Mouse (Mus musculus) left cerebral cortex, adult 9 months (tissue): ENCODE measurements around the gene Tbc1d22a.

Source experiments
- DNase-seq, 2 experiments: peaks; one replicate each; pipeline ENCODE4 v3.0.0; 2022; ENCODE audit warnings: low spot score in 2 of 2

Tbc1d22a gene

GRCm38 (mm10) chr15:86444271-86444670 is 230.0 kb downstream of the Tbc1d22a start:
- no peak for DNase-seq

GRCm38 (mm10) chr15:86446064-86446463 is 231.8 kb downstream of the Tbc1d22a start:
- no peak for DNase-seq

- no peak for DNase-seq
These were observed 233.0 kb downstream of the Tbc1d22a start for GRCm38 (mm10) chr15:86447251-86447650.

DNA sequence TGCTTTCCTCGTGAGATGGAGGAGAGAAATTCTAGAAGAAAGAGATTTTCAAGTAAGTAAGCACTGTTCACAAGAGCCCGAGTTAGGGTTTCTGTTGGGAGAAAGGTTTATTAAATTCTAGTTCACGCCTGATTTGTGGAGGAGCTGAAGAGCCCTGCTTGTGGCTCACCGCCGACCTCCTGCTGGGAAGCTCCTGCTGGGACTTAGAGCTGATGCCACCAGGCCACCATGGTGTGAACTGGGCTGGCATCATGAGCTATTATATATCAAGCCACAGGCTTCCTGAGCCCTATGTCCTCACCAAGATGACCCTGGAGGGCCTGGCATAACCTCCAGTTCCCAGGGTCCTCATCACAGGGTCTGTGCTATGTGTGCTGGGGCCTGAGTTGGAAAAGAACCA is 235.0 kb downstream of the Tbc1d22a start:
- no peak for DNase-seq

- DNase-seq = no peak
These were observed 235.5 kb downstream of the Tbc1d22a start for GRCm38 (mm10) chr15:86449794-86450193.

DNA sequence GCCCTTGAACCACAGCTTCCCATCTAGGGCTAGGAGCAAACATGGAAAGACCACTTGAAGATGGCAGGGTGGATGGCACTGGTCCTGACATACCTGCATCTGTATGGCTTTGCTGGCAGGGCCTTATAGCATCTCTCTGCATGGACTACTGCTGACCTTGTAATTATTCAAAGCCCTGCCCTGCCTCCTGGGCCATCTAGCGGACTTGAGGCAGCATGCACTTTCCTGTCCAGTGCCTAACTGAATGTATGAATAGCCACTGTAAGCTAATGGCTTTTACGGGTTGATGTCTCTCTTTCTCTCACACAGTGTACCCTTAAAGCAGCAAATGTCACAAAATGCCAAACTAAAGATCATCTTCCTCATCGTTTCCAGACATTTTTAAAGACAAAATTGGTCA is 245.2 kb downstream of the Tbc1d22a start:
- DNase-seq = no peak

DNA sequence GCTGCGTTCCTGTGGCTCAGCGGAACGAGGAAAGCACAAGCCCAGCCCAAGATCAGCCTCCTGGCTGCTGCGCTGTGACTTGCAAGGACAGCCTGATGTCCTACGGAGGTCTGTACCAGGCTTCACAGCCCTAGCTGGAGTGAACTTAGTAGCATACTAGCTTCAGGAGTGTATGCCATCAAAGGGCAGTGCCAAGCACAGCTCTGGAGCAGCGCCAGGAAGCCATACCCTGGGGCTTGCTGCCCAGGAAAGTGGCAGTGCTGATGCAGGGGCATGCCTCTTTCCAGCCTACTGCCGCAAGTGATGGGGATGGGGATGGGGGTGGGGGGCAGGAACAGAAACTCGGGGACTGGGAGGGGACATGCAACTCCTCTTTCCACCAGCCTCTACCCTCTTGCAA is 248.4 kb downstream of the Tbc1d22a start:
- DNase-seq = no peak

DNA sequence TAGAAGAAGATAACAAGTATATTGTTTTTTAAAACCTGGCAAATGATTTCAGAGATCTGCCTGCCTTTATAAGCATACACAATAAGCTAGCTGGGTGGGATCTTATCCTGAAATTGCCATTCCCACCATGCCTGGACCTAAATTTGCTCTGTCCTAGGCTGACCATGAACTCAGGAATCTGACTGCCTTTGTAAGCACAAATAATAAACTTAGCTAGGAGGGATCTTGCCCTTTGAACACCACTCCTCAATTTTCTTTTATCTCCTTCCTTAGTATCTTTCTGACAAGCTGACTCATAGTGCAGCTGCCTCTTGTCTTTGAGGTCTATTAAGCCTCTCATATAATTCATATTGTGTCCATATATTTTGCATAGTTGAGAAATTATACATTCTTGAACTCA is 253.8 kb downstream of the Tbc1d22a start:
- no peak for DNase-seq

DNA sequence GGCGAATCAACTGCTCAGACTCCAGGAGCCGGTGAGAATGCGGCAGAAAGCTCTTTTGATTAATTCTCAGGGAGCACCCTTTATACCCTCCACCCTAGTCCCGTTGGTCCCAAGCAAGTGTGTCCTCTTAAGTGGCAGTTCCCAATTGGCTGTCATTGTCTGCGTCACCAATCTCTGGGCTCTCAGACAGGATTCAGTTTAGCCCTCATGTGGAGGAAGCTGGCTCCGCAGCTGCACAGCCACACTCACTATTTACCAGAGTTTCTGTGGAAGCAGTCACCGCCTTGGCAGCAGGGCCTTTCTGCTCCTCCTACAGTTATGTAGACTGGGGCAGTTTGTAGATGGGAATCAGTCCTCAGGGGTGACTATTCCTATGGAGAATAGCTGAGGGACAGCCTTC is 256.9 kb downstream of the Tbc1d22a start:
- peak in 1 of 2 experiments; percentile 26 for DNase-seq

DNA sequence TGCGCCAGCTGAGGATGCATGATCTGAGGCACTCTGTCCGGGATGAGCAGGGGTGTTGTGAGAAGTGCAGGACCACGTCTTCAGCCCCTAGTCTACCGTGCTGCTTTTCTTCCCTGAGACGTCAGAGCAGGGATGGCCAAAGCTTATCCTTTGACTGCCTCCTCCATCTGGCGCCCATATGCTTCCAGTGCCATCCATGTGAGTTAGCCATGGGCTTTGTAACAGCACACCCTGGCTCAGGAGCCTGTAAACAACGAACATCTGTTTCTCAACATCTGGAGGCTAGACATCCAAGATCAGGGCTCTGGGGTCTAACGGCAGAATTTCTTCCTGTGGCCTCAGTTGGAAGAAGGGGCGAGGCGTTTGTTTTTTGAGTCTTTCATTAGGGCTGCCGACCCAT is 259.2 kb downstream of the Tbc1d22a start:
- no peak for DNase-seq

DNA sequence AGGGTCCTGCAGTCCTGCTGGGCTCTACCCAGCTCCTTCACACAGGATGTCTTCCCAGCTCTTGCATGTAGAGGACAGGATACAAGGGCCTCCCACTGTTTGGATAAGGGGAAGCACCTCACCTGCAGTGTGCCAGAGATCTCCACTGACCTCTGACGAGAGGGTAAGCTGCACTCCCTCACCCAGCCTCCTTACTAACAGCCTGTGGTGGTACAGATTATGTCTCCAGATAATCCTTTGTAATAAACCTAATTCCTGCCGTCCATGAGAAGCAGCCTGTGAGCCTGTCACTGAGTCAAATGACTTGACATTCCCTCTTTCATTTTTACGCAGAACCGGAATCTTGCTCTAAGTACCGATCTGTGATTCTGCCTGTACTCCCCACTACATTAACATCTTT is 260.7 kb downstream of the Tbc1d22a start:
- no peak for DNase-seq

DNA sequence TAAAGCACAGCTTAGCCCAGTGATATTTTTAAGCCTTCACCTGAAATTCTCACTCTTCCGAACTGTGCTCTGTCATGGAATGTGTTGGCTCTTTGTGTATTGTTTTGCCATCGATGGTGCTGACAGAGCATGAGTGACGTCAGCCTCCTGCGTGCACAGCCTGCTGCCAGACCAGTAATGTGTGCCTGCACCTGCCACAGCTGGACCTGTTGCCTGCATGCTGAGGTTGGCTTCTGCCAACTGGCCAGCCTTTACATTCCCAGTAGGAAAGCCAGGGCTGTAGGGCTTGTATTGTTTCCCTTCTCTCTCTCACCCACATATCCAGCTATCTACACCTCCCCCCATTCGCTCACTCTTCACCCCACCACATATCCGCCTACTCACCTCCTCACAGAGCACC is 262.2 kb downstream of the Tbc1d22a start:
- peak in 1 of 2 experiments; percentile 22 for DNase-seq

DNA sequence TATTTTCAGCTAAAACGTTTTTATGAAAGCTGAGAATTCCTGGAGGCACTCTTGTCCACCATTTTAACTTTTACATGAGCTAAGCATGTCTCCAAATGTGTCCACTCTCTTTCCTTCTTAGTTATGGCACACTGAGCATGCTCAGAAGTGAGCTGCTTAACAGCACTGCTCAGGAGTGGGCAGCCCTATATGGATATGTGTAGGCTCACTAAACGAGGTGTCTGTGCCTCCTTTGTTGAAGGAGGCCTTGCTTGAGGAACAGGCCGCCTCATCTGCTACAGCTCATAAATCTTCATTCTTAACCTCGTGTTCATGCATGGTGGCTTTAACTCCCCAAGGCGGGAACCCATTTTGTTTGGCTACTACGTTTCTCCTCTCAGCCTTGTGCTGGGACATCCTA is 262.8 kb downstream of the Tbc1d22a start:
- no peak for DNase-seq

- DNase-seq = no peak
These were observed 263.3 kb downstream of the Tbc1d22a start for GRCm38 (mm10) chr15:86477471-86477992.

GRCm38 (mm10) chr15:86478685-86479502 is 264.6 kb downstream of the Tbc1d22a start:
- DNase-seq = no peak

DNA sequence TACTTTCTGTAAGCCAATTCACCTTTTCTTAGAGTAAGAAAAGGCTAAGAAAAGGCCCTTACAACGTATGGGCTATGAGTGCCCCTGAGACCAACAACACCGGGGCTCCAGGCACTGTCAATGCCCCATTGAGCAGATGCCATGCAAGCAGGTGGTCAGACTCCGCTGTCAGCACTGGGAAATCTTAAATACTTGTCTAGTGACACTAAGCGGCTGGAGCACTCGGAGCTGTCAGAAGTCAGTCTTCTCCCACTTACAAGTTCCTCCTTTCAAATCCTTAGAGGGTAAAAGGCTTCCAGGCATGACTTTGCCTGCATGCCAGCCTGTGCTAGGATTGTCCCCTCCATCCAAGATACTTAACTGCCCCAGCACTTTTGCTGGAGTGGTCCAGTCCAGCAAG is 268.1 kb downstream of the Tbc1d22a start:
- DNase-seq = no peak

DNA sequence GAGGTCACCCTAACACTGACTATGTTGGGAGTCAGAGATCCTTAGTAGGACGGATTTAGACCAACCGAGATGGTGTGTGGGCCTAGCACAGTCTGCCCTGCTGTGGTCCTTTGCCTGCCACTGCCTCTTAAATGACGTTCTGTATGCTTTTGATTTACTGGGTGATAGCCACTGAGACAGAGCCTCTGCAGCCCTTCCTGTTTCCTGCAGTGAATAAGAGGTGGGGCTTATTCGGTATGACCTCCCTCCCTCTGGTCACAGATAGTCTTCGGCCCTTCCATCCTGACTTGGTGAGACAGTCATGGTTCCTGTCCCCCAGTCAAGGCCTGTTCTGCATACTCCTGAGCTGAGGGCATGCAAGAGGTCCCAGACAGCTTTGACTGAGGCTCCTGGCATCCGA is 271.6 kb downstream of the Tbc1d22a start:
- DNase-seq = no peak

DNA sequence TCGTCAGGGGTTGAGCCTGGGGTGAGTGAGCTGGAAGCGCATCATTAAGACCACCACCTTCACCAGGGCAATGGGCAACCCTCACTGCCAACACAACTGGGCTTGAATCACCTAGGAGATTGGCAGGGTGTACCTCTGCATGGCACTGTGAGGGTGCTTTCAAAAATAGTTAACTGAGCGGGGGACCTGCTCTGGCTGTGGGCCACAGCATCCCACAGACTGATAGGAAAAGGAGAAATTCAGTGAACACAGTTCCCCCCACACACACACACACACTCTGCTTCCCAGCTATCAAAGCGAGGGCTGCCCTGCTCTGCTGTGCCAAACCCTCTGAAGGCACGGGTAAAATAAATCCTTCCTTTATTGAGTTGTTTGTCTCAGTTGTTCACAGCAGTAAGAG is 273.1 kb downstream of the Tbc1d22a start:
- DNase-seq = peak in 1 of 2 experiments; percentile 49

- no peak for DNase-seq
These were observed 277.3 kb downstream of the Tbc1d22a start for GRCm38 (mm10) chr15:86491434-86492099.

- DNase-seq = no peak
These were observed 278.4 kb downstream of the Tbc1d22a start for GRCm38 (mm10) chr15:86492636-86493035.

- no peak for DNase-seq
These were observed 281.9 kb downstream of the Tbc1d22a start for GRCm38 (mm10) chr15:86496209-86496608.

- DNase-seq = no peak
These were observed 282.4 kb downstream of the Tbc1d22a start for GRCm38 (mm10) chr15:86496646-86497045.

DNA sequence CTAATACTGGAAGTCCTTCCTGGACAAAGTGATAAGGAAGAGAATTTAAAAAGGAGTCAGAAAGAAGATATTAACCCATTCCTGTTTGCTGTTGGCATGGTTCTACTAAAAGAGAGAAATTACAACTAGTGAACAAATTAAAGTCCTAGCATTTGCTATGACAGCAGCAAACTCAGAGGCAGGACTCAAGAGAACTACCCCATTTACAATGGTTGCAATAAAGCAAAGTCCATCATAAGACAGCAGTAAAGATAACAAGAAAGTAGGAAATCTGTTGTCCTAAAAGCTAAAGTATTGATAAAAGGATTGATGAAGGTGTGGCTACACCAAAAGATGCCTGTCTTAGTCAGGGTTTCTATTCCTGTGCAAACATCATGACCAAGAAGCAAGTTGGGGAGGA is 286.3 kb downstream of the Tbc1d22a start:
- no peak for DNase-seq
